Mouse (Mus musculus) left cerebral cortex, postnatal 14 days (tissue): Measurements from ENCODE around the gene Troap. TPM values are rescaled to one million over a fixed set of nuclear protein-coding genes. Genes with fewer than 3 reads are reported as not detected.

Experiments used
- DNase-seq, 2 experiments: peaks; one replicate each; pipeline ENCODE4 v3.0.0; 2021 to 2022; ENCODE audit warnings: low spot score in 2 of 2, mixed read lengths in 1 of 2
- intact Hi-C: fragments of 180-260 bp; cut with DNase I; formaldehyde crosslinking; loops from one replicate; pipeline ENCODE4 v1.15.1; 2025
- long read RNA-seq, 2 experiments: library from polyadenylated mRNA; stranded (forward); transcript quantifications; one replicate each; pipeline ENCODE4 v2.0.0; 2021
- total RNA-seq, 2 experiments: library from RNA; stranded (reverse); gene quantifications; 2 replicates each; pipeline ENCODE4 v1.2.3; 2021

Troap gene
- total RNA-seq: 1 to 10 TPM; 1.0 to 1.1 TPM
- long read RNA-seq, experiment 1, partial matches to known transcripts: 0 of 1 reads
- long read RNA-seq, experiment 1, other reads (novel, unspliced or antisense): 0 of 1 reads
- long read RNA-seq, experiment 2: 0 reads

- intact Hi-C loops: loop anchor here (10.0 kb wide), 1 partner anchor 49 kb away; the partner anchor contains the start of gene Tuba1c
- DNase-seq: no peak
Observed at GRCm38 (mm10) chr15:99074019-99074599, at the start of gene Troap. Gene Troap, plus strand, starts transcription at chr15:99074575.

- intact Hi-C loops: loop anchor here (10.0 kb wide), 1 partner anchor 50 kb away; the partner anchor contains the start of gene Troap
- DNase-seq: peak; percentile 83 to 89
Observed at GRCm38 (mm10) chr15:99024668-99025314, 49.6 kb upstream of the Troap start.

GRCm38 (mm10) chr15:99025414-99025813 lies 49.0 kb upstream of the Troap start:
- DNase-seq: no peak
- intact Hi-C loops: loop anchor here (10.0 kb wide), 1 partner anchor 49 kb away; the partner anchor contains the start of gene Troap

- intact Hi-C loops: loop anchor here (10.0 kb wide), 1 partner anchor 49 kb away; the partner anchor contains the start of gene Troap
Observed at GRCm38 (mm10) chr15:99026259-99026658, 48.1 kb upstream of the Troap start.

GRCm38 (mm10) chr15:99027116-99027515 lies 47.3 kb upstream of the Troap start:
- DNase-seq: no peak
- intact Hi-C loops: loop anchor here (10.0 kb wide), 1 partner anchor 48 kb away; the partner anchor contains the start of gene Troap

More at GRCm38 (mm10) chr15:99026259-99026658, 48.1 kb upstream of the Troap start:
- no peak for DNase-seq

- DNase-seq: no peak
- intact Hi-C loops: loop anchor here (10.0 kb wide), 1 partner anchor 46 kb away; the partner anchor contains the start of gene Troap
Observed at GRCm38 (mm10) chr15:99028874-99029458, 45.4 kb upstream of the Troap start.

GRCm38 (mm10) chr15:99029619-99030584 lies 44.5 kb upstream of the Troap start, which contains the start of gene Tuba1c:
Gene Tuba1c, plus strand, starts transcription at chr15:99029891.
- peak; percentile 40 to 49 for DNase-seq
- intact Hi-C loops: loop anchor here (10.0 kb wide), 1 partner anchor 45 kb away; the partner anchor contains the start of gene Troap

- no peak for DNase-seq
- intact Hi-C loops: no loop called here
Observed at GRCm38 (mm10) chr15:99030585-99031387, 43.6 kb upstream of the Troap start.

- intact Hi-C loops: no loop called here
- DNase-seq: no peak
Observed at GRCm38 (mm10) chr15:99031388-99031675, 43.0 kb upstream of the Troap start.

GRCm38 (mm10) chr15:99032041-99032725 lies 42.2 kb upstream of the Troap start:
- intact Hi-C loops: no loop called here
- DNase-seq: no peak

- intact Hi-C loops: no loop called here
- DNase-seq: no peak
Observed at GRCm38 (mm10) chr15:99032726-99033250, 41.6 kb upstream of the Troap start.

GRCm38 (mm10) chr15:99033498-99034270 lies 40.7 kb upstream of the Troap start:
- no peak for DNase-seq
- intact Hi-C loops: no loop called here

- DNase-seq: peak in 1 of 2 experiments; percentile 26
- intact Hi-C loops: no loop called here
Observed at GRCm38 (mm10) chr15:99035431-99035830, 38.9 kb upstream of the Troap start.

- no peak for DNase-seq
- intact Hi-C loops: no loop called here
Observed at GRCm38 (mm10) chr15:99036249-99036905, 38.0 kb upstream of the Troap start.

GRCm38 (mm10) chr15:99038025-99038424 lies 36.4 kb upstream of the Troap start:
- DNase-seq: no peak

GRCm38 (mm10) chr15:99038797-99039196 lies 35.6 kb upstream of the Troap start:
- DNase-seq: no peak
- intact Hi-C loops: no loop called here

More at GRCm38 (mm10) chr15:99038025-99038424, 36.4 kb upstream of the Troap start:
- intact Hi-C loops: no loop called here
